In genomic region chr6:39788408-39788807, GRCm38 (mm10) we compare ENCODE assay signal across 28 mouse cellular contexts. TPM values are rescaled to one million over a fixed set of nuclear protein-coding genes. Genes with fewer than 3 reads are reported as not detected.
DNase-seq lines count a peak whose midpoint lies in the region; ATAC-seq lines count a peak whose summit lies in the region.
"Had no signal": no experiment of that assay in that cellular context is flagged by ENCODE, and none has a peak within 500 bp of the region (broad histone marks: within the 10 kb centered on the region; RNA-seq: fewer than 3 reads in every experiment).

No protein-coding gene starts in this region.

- no peak for DNase-seq in embryonic facial prominence, embryonic 14.5 days (ENCODE audit: low spot score)
- no peak for DNase-seq in embryonic facial prominence, embryonic 10.5 days (ENCODE audit: low spot score)
- peak; percentile 82 for DNase-seq in midbrain, embryonic 11.5 days (ENCODE audit: low spot score, missing footprints)
- no peak for DNase-seq in adrenal gland, adult 2 months
- DNase-seq in kidney, postnatal 10 days, result no peak
- DNase-seq: adrenal gland, postnatal 14 days; B cell, adult 2 months; cerebellum, adult 11 months; cerebellum, adult 2 months; cerebellum, adult 9-11 months; cerebellum, postnatal 25 days; gastrocnemius, postnatal 25 days; heart, postnatal 10 days; heart, postnatal 36 days had no signal

- no peak overlapping the region for H3K4me3 ChIP-seq in embryonic facial prominence, embryonic 14.5 days (ENCODE audit: low read depth, low read length)
- no peak overlapping the region for H3K4me3 ChIP-seq in embryonic facial prominence, embryonic 10.5 days
- no peak overlapping the region for H3K4me3 ChIP-seq in midbrain, embryonic 11.5 days (ENCODE audit: low read depth, low read length)
- H3K4me3 ChIP-seq in midbrain, embryonic 13.5 days (replicated peaks), result no peak overlapping the region
- H3K4me3 ChIP-seq: embryonic facial prominence, embryonic 12.5 days; erythroblast, embryonic 14.5 days; forebrain, embryonic 12.5 days; forebrain, embryonic 15.5 days; heart, embryonic 12.5 days; heart, embryonic 15.5 days had no signal

- no peaks in the 10 kb centered on the region for H3K27me3 ChIP-seq in embryonic facial prominence, embryonic 14.5 days (replicated peaks; ENCODE audit: control insufficient read depth, insufficient read depth, low read length)
- no peaks in the 10 kb centered on the region; the same call in 1 of the 2 replicates for H3K27me3 ChIP-seq in embryonic facial prominence, embryonic 10.5 days (replicated peaks; ENCODE audit: low read depth, poor library complexity, severe bottlenecking)
- no peaks in the 10 kb centered on the region for H3K27me3 ChIP-seq in midbrain, embryonic 11.5 days (ENCODE audit: control insufficient read depth, insufficient read depth, low read length)
- H3K27me3 ChIP-seq in midbrain, embryonic 13.5 days, result no peaks in the 10 kb centered on the region
- H3K27me3 ChIP-seq: CH12.LX; embryonic facial prominence, embryonic 12.5 days; forebrain, embryonic 12.5 days; forebrain, embryonic 15.5 days; heart, embryonic 12.5 days; heart, embryonic 15.5 days had no signal

- no peak for ATAC-seq in embryonic facial prominence, embryonic 14.5 days (ENCODE audit: low read depth)
- ATAC-seq in midbrain, embryonic 11.5 days (ENCODE audit: low FRiP score), result 0 out of 2 replicates have a peak, but pooled peaks have one; percentile 30
- ATAC-seq in midbrain, embryonic 13.5 days, result no peak
- ATAC-seq in megakaryocyte, adult 5-6 weeks (ENCODE audit: poor library complexity, severe bottlenecking), result peak; percentile 64
- ATAC-seq: forebrain, embryonic 15.5 days; inflammation-experienced regulatory T-cells, adult 6 months; Patski had no signal

- no peaks in the 10 kb centered on the region for H3K4me1 ChIP-seq in embryonic facial prominence, embryonic 14.5 days (ENCODE audit: control insufficient read depth, insufficient read depth, low read length)
- peaks cover 18% of the 10 kb centered on the region for H3K4me1 ChIP-seq in embryonic facial prominence, embryonic 10.5 days
- peaks cover 7% of the 10 kb centered on the region for H3K4me1 ChIP-seq in midbrain, embryonic 11.5 days (ENCODE audit: control insufficient read depth, insufficient read depth, low read length)
- peaks cover 11% of the 10 kb centered on the region for H3K4me1 ChIP-seq in midbrain, embryonic 13.5 days (replicated peaks)
- H3K4me1 ChIP-seq: heart, embryonic 12.5 days; heart, embryonic 15.5 days had no signal

- no peak overlapping the region for H3K27ac ChIP-seq in embryonic facial prominence, embryonic 14.5 days (replicated peaks; ENCODE audit: low read depth, low read length)
- no peak overlapping the region for H3K27ac ChIP-seq in embryonic facial prominence, embryonic 10.5 days (replicated peaks)
- H3K27ac ChIP-seq in midbrain, embryonic 11.5 days (ENCODE audit: low read depth, low read length), result no peak overlapping the region
- no peak overlapping the region for H3K27ac ChIP-seq in midbrain, embryonic 13.5 days
- H3K27ac ChIP-seq: embryonic facial prominence, embryonic 12.5 days; forebrain, embryonic 15.5 days; heart, embryonic 15.5 days; hindbrain, embryonic 14.5 days; hindbrain, postnatal 0 days had no signal

- H3K4me2 ChIP-seq in embryonic facial prominence, embryonic 14.5 days (ENCODE audit: low read depth, low read length), result no peak overlapping the region
- H3K4me2 ChIP-seq in midbrain, embryonic 11.5 days, result no peak overlapping the region
- H3K4me2 ChIP-seq in midbrain, embryonic 13.5 days (replicated peaks), result no peak overlapping the region
- H3K4me2 ChIP-seq: embryonic facial prominence, embryonic 12.5 days; forebrain, embryonic 15.5 days; heart, embryonic 15.5 days; hindbrain, embryonic 14.5 days had no signal

- 0 out of 2 replicates have a peak overlapping the region, but pooled peaks have one; percentile 5 for H3K9ac ChIP-seq in embryonic facial prominence, embryonic 14.5 days (ENCODE audit: low read depth, low read length)
- no peak overlapping the region for H3K9ac ChIP-seq in midbrain, embryonic 11.5 days (ENCODE audit: low read length)
- no peak overlapping the region for H3K9ac ChIP-seq in midbrain, embryonic 13.5 days (replicated peaks)
- H3K9ac ChIP-seq: embryonic facial prominence, embryonic 12.5 days; forebrain, embryonic 12.5 days; forebrain, embryonic 15.5 days; heart, embryonic 12.5 days; heart, embryonic 15.5 days; hindbrain, embryonic 14.5 days had no signal

- H3K9me3 ChIP-seq in embryonic facial prominence, embryonic 14.5 days (ENCODE audit: control insufficient read depth, low read length), result no peaks in the 10 kb centered on the region
- H3K9me3 ChIP-seq in embryonic facial prominence, embryonic 10.5 days, result no peaks in the 10 kb centered on the region
- H3K9me3 ChIP-seq in midbrain, embryonic 11.5 days (ENCODE audit: control insufficient read depth, low read length), result no peaks in the 10 kb centered on the region
- no peaks in the 10 kb centered on the region for H3K9me3 ChIP-seq in midbrain, embryonic 13.5 days
- H3K9me3 ChIP-seq: embryonic facial prominence, embryonic 12.5 days; forebrain, embryonic 12.5 days; forebrain, embryonic 15.5 days; G1E; heart, embryonic 12.5 days; heart, embryonic 15.5 days had no signal

- H3K36me3 ChIP-seq in embryonic facial prominence, embryonic 14.5 days (ENCODE audit: control insufficient read depth, insufficient read depth, low read length), result no peaks in the 10 kb centered on the region
- H3K36me3 ChIP-seq in embryonic facial prominence, embryonic 10.5 days (replicated peaks), result no peaks in the 10 kb centered on the region
- no peaks in the 10 kb centered on the region for H3K36me3 ChIP-seq in midbrain, embryonic 11.5 days (ENCODE audit: control insufficient read depth, insufficient read depth, low read length)
- H3K36me3 ChIP-seq in midbrain, embryonic 13.5 days, result no peaks in the 10 kb centered on the region
- H3K36me3 ChIP-seq: embryonic facial prominence, embryonic 12.5 days; forebrain, embryonic 12.5 days; forebrain, embryonic 15.5 days; G1E; heart, embryonic 12.5 days; heart, embryonic 15.5 days had no signal

RNA-seq across cellular contexts. Expression of gene Mrps33, which starts 22.4 kb away (rescaled TPM):
- 184 and 187 TPM in 2 replicates for polyA plus RNA-seq in embryonic facial prominence, embryonic 14.5 days (2014; fragmentation: Nextera tagmentation; extraction: Ambion mirVana)
- 205 and 207 TPM in 2 replicates for polyA plus RNA-seq in embryonic facial prominence, embryonic 10.5 days (2016; fragmentation: Nextera tagmentation; extraction: Ambion mirVana)
- 252 and 253 TPM in 2 replicates for polyA plus RNA-seq in midbrain, embryonic 11.5 days (2014; fragmentation: Nextera tagmentation; extraction: Ambion mirVana)
- 208 and 229 TPM in 2 replicates for polyA plus RNA-seq in midbrain, embryonic 13.5 days (2015; fragmentation: Nextera tagmentation; extraction: Ambion mirVana)
- 77.6 and 93.6 TPM in 2 replicates for total RNA-seq in megakaryocyte, adult 5-6 weeks (2015)
- 26.9 and 47.6 TPM in 2 replicates for total RNA-seq in megakaryocyte, adult 5-6 weeks (2017)
- 10 to 100 TPM; 71.3 to 82.0 TPM for total RNA-seq in adrenal gland, adult 2 months (2021)
- polyA plus RNA-seq in adrenal gland, adult 2 months (2012; rRNA removed), result 9.3 and 11.2 TPM in 2 replicates

Comparison
In these comparisons a context has a peak if more than half of its experiments do, and no peak if none do; other contexts are left out.
1. ATAC-seq: peak in midbrain, embryonic 11.5 days (single experiment) and megakaryocyte, adult 5-6 weeks (single experiment); none in embryonic facial prominence, embryonic 14.5 days (single experiment) and midbrain, embryonic 13.5 days (single experiment).
2. RNA of gene Mrps33, which starts 22.4 kb away (polyA plus RNA-seq): 252 to 253 TPM in midbrain, embryonic 11.5 days, 208 to 229 TPM in midbrain, embryonic 13.5 days, 205 to 207 TPM in embryonic facial prominence, embryonic 10.5 days and 184 to 187 TPM in embryonic facial prominence, embryonic 14.5 days; 9.3 to 11.2 TPM in adrenal gland, adult 2 months; every median in the first group is over 10 times any median in the second.